Mouse (Mus musculus) MEL (cell line): Measurements from ENCODE around the gene Zfp362. TPM values are rescaled to one million over a fixed set of nuclear protein-coding genes. Genes with fewer than 3 reads are reported as not detected.
A peak's percentile ranks its signal among the peaks of the same experiment; 100 is the strongest.

Source experiments
- DNase-seq: peaks from one replicate; pipeline ENCODE4 v3.0.0; 2011; ENCODE audit warnings: low read depth, low spot score
- H3K27ac ChIP-seq: 2 replicates; pipeline ENCODE4 v1.5.1; 2012; ENCODE audit warnings: low read depth, mild to moderate bottlenecking, control low read depth, low read length, moderate library complexity; ENCODE audit not compliant: control insufficient read depth
- H3K27me3 ChIP-seq, 2 experiments: fragments of 150-350 bp in 1 of 2; sonication (generic) in 1 of 2; 2 replicates each; pipeline ENCODE4 v1.6.1; 2012; ENCODE audit warnings: low read length in 2 of 2, mild to moderate bottlenecking in 2 of 2, improper control_type of control experiment in 1 of 2, moderate library complexity in 1 of 2; ENCODE audit not compliant: insufficient read depth in 2 of 2, control insufficient read depth in 1 of 2
- H3K36me3 ChIP-seq, 2 experiments: 2 replicates each; pipeline ENCODE4 v1.6.1; 2012 to 2014; ENCODE audit warnings: low read length in 2 of 2, improper control_type of control experiment in 1 of 2, inconsistent platforms in 1 of 2, mild to moderate bottlenecking in 1 of 2; ENCODE audit not compliant: insufficient read depth in 2 of 2, control insufficient read depth in 1 of 2
- H3K4me1 ChIP-seq, 2 experiments: fragments of 150-350 bp in 1 of 2; sonication (generic) in 1 of 2; 2 replicates each; pipeline ENCODE4 v1.6.1; 2012; ENCODE audit warnings: low read length in 2 of 2, improper control_type of control experiment in 1 of 2, mild to moderate bottlenecking in 1 of 2; ENCODE audit not compliant: insufficient read depth in 2 of 2, control insufficient read depth in 1 of 2
- H3K4me3 ChIP-seq, 2 experiments: fragments of 150-350 bp in 1 of 2; sonication (generic) in 1 of 2; 2 replicates each; pipeline ENCODE4 v1.5.1; 2012; ENCODE audit warnings: low read depth in 2 of 2, low read length in 2 of 2, mild to moderate bottlenecking in 2 of 2, moderate library complexity in 2 of 2, control low read depth in 1 of 2, improper control_type of control experiment in 1 of 2; ENCODE audit not compliant: control insufficient read depth in 1 of 2, insufficient read depth in 1 of 2
- H3K79me2 ChIP-seq: 2 replicates; pipeline ENCODE4 v1.6.1; 2012; ENCODE audit warnings: mild to moderate bottlenecking, low read length, moderate library complexity; ENCODE audit not compliant: control insufficient read depth, poor library complexity, insufficient read depth
- H3K9ac ChIP-seq: 2 replicates; pipeline ENCODE4 v1.6.1; 2012; ENCODE audit warnings: low read depth, mild to moderate bottlenecking, control low read depth, low read length, moderate library complexity; ENCODE audit not compliant: control insufficient read depth, poor library complexity, severe bottlenecking
- H3K9me3 ChIP-seq: fragments of 150-350 bp; sonication (generic); replicated peaks from 2 replicates; pipeline ENCODE4 v1.6.1; 2012; ENCODE audit warnings: mild to moderate bottlenecking, low read length, improper control_type of control experiment, moderate library complexity; ENCODE audit not compliant: insufficient read depth
- BHLHE40 ChIP-seq: IDR thresholded peaks from 2 replicates; pipeline ENCODE4 v1.6.1; 2012; ENCODE audit warnings: low read depth, mild to moderate bottlenecking, inconsistent platforms, low read length, improper control_type of control experiment, borderline replicate concordance
- CHD1 ChIP-seq: IDR thresholded peaks from 2 replicates; pipeline ENCODE4 v1.6.1; 2012; ENCODE audit warnings: low read depth, mild to moderate bottlenecking, inconsistent platforms, low read length, improper control_type of control experiment
- CHD2 ChIP-seq: IDR thresholded peaks from 2 replicates; pipeline ENCODE4 v1.6.1; 2011; ENCODE audit warnings: low read length, improper control_type of control experiment
- E2F4 ChIP-seq: IDR thresholded peaks from 2 replicates; pipeline ENCODE4 v1.6.1; 2011; ENCODE audit warnings: low read depth, low read length, improper control_type of control experiment, borderline replicate concordance
- EP300 ChIP-seq, 2 experiments: IDR thresholded peaks; 2 replicates each; pipeline ENCODE4 v1.6.1; 2011; ENCODE audit warnings: improper control_type of control experiment in 2 of 2, low read length in 2 of 2, low read depth in 1 of 2, mild to moderate bottlenecking in 1 of 2
- ETS1 ChIP-seq: IDR thresholded peaks from 2 replicates; pipeline ENCODE4 v1.6.1; 2012; ENCODE audit warnings: low read depth, mild to moderate bottlenecking, inconsistent platforms, low read length, improper control_type of control experiment, moderate library complexity
- GABPA ChIP-seq: IDR thresholded peaks from 2 replicates; pipeline ENCODE4 v1.6.1; 2012; ENCODE audit warnings: low read depth, mild to moderate bottlenecking, inconsistent platforms, low read length, improper control_type of control experiment, moderate library complexity
- JUND ChIP-seq: IDR thresholded peaks from 2 replicates; pipeline ENCODE4 v1.6.1; 2011; ENCODE audit warnings: low read depth, mild to moderate bottlenecking, improper control_type of control experiment, low read length
- KAT2A ChIP-seq: conservative IDR thresholded peaks from 2 replicates; pipeline ENCODE4 v1.6.1; 2012; ENCODE audit warnings: low read depth, low read length, improper control_type of control experiment, inconsistent platforms
- MAFK ChIP-seq: IDR thresholded peaks from 2 replicates; pipeline ENCODE4 v1.6.1; 2011; ENCODE audit warnings: low read depth, mild to moderate bottlenecking, low read length, improper control_type of control experiment, borderline replicate concordance
- MAX ChIP-seq: IDR thresholded peaks from 2 replicates; pipeline ENCODE4 v1.6.1; 2011; ENCODE audit warnings: low read length, improper control_type of control experiment
- MAZ ChIP-seq: IDR thresholded peaks from 2 replicates; pipeline ENCODE4 v1.6.1; 2012; ENCODE audit warnings: low read depth, mild to moderate bottlenecking, inconsistent platforms, low read length, improper control_type of control experiment
- MEF2A ChIP-seq: IDR thresholded peaks from 2 replicates; pipeline ENCODE4 v1.6.1; 2014; ENCODE audit warnings: low read depth, mild to moderate bottlenecking, inconsistent platforms, low read length, improper control_type of control experiment; ENCODE audit not compliant: poor library complexity, insufficient replicate concordance, severe bottlenecking; ENCODE audit errors: extremely low read depth
- MXI1 ChIP-seq: IDR thresholded peaks from 2 replicates; pipeline ENCODE4 v1.6.1; 2011; ENCODE audit warnings: mild to moderate bottlenecking, low read depth, low read length, improper control_type of control experiment
- MYB ChIP-seq: IDR thresholded peaks from 2 replicates; pipeline ENCODE4 v1.6.1; 2011; ENCODE audit warnings: mild to moderate bottlenecking, low read depth, low read length, improper control_type of control experiment
- NELFE ChIP-seq: IDR thresholded peaks from 2 replicates; pipeline ENCODE4 v1.6.1; 2011; ENCODE audit warnings: low read depth, low read length, improper control_type of control experiment
- NRF1 ChIP-seq: IDR thresholded peaks from 2 replicates; pipeline ENCODE4 v1.6.1; 2014; ENCODE audit warnings: low read depth, mild to moderate bottlenecking, inconsistent platforms, low read length, improper control_type of control experiment, moderate library complexity; ENCODE audit not compliant: poor library complexity, insufficient read depth, severe bottlenecking
- POLR2A ChIP-seq, 2 experiments: IDR thresholded peaks; 2 replicates each; pipeline ENCODE4 v1.6.1; 2011 to 2012; ENCODE audit warnings: low read length in 2 of 2, mild to moderate bottlenecking in 2 of 2, control low read depth in 1 of 2, improper control_type of control experiment in 1 of 2, low read depth in 1 of 2, moderate library complexity in 1 of 2; ENCODE audit not compliant: control insufficient read depth in 1 of 2, insufficient read depth in 1 of 2, poor library complexity in 1 of 2
- POLR2AphosphoS2 ChIP-seq: IDR thresholded peaks from 2 replicates; pipeline ENCODE4 v1.6.1; 2011; ENCODE audit warnings: low read length, improper control_type of control experiment
- RAD21 ChIP-seq: IDR thresholded peaks from 2 replicates; pipeline ENCODE4 v1.6.1; 2011; ENCODE audit warnings: mild to moderate bottlenecking, low read depth, low read length, improper control_type of control experiment
- SIN3A ChIP-seq: IDR thresholded peaks from 2 replicates; pipeline ENCODE4 v1.6.1; 2012; ENCODE audit warnings: low read length, improper control_type of control experiment, inconsistent platforms
- SMC3 ChIP-seq: IDR thresholded peaks from 2 replicates; pipeline ENCODE4 v1.6.1; 2011; ENCODE audit warnings: low read depth, low read length, improper control_type of control experiment
- TBP ChIP-seq: IDR thresholded peaks from 2 replicates; pipeline ENCODE4 v1.8.0; 2011; ENCODE audit warnings: low read depth, low read length, improper control_type of control experiment
- TCF12 ChIP-seq: IDR thresholded peaks from 2 replicates; pipeline ENCODE4 v1.6.1; 2014; ENCODE audit warnings: low read depth, mild to moderate bottlenecking, inconsistent platforms, low read length, improper control_type of control experiment, moderate library complexity
- USF1 ChIP-seq: IDR thresholded peaks from 2 replicates; pipeline ENCODE4 v1.6.1; 2014; ENCODE audit warnings: low read depth, mild to moderate bottlenecking, inconsistent platforms, low read length, improper control_type of control experiment, moderate library complexity
- USF2 ChIP-seq, 2 experiments: IDR thresholded peaks; 2 replicates each; pipeline ENCODE4 v1.6.1; 2011 to 2012; ENCODE audit warnings: improper control_type of control experiment in 2 of 2, low read length in 2 of 2, borderline replicate concordance in 1 of 2, inconsistent platforms in 1 of 2, low read depth in 1 of 2, mild to moderate bottlenecking in 1 of 2; ENCODE audit not compliant: insufficient read depth in 1 of 2
- ZKSCAN1 ChIP-seq: IDR thresholded peaks from 2 replicates; pipeline ENCODE4 v1.6.1; 2012; ENCODE audit warnings: low read depth, mild to moderate bottlenecking, inconsistent platforms, low read length, improper control_type of control experiment, moderate library complexity
- ZMIZ1 ChIP-seq: IDR thresholded peaks from 2 replicates; pipeline ENCODE4 v1.6.1; 2012; ENCODE audit warnings: low read depth, mild to moderate bottlenecking, inconsistent platforms, low read length, improper control_type of control experiment, moderate library complexity
- polyA plus RNA-seq, 2 experiments: library from polyadenylated mRNA; stranded (reverse) in 1 of 2; unstranded in 1 of 2; fragments of >175 nt in 1 of 2; fragments of >200 nt in 1 of 2; gene quantifications; 2 replicates each; pipeline versions ENCODE4 v1.2.1 to v1.2.4; 2012; ENCODE audit warnings: low replicate concordance in 2 of 2, low read depth in 1 of 2; ENCODE audit not compliant: insufficient read length in 2 of 2, insufficient read depth in 1 of 2, missing spikeins in 1 of 2
- total RNA-seq: library from RNA; depleted of rRNA; stranded (reverse); fragments of 300-350 nt; gene quantifications from 2 replicates; pipeline ENCODE4 v1.2.3, GENCODE M21; 2012

Gene Zfp362
- total and polyA plus RNA-seq, 3 experiments: 2.4 to 30.1 TPM; not detected in 1

- no peaks in the 10 kb centered on the region for H3K9me3 ChIP-seq
- H3K36me3 ChIP-seq: peaks cover 2 to 21% of the 10 kb centered on the region in 2 experiments; a peak in 3 of 4 replicates
- H3K27me3 ChIP-seq: no peaks in the 10 kb centered on the region
- peaks cover 32% of the 10 kb centered on the region for H3K79me2 ChIP-seq
- H3K9ac ChIP-seq: peak overlapping the region; percentile 92
- peak overlapping the region; percentile 50 for H3K27ac ChIP-seq
- H3K4me3 ChIP-seq: peak overlapping the region; percentile 93 to 98
- peaks cover 9 to 22% of the 10 kb centered on the region in 2 experiments; a peak in 3 of 4 replicates for H3K4me1 ChIP-seq
- TF ChIP-seq USF2 (IDR thresholded peaks at IDR 0.05; ENCODE audit: borderline replicate concordance in 1 of 2, insufficient read depth in 1 of 2, low read depth in 1 of 2, low read length in 2 of 2): no peak
- peak; percentile 44; the same call in 1 of the 2 replicates for TF ChIP-seq SIN3A
- peak; percentile 7; the same call in 1 of the 2 replicates for TF ChIP-seq MXI1
- peak; percentile 64 for DNase-seq
Measured at GRCm38 (mm10) chr4:128727721-128728430, 78.0 kb downstream of the Zfp362 start.

- Histone ChIP-seq H3K79me2 (peaks cover 30% of the 10 kb centered on the region), H3K27ac (peak overlapping the region; percentile 66), H3K4me3 (peak overlapping the region; percentile 93 to 98), H3K9ac (peak overlapping the region; percentile 92), H3K4me1 (peaks cover 9 to 22% of the 10 kb centered on the region in 2 experiments; a peak in 3 of 4 replicates), H3K36me3 (peaks cover 2 to 21% of the 10 kb centered on the region in 2 experiments; a peak in 3 of 4 replicates), H3K9me3 (no peaks in the 10 kb centered on the region), H3K27me3 (no peaks in the 10 kb centered on the region)
- DNase-seq: peak; percentile 76
- TF ChIP-seq ETS1: no peak
- no peak for TF ChIP-seq ZMIZ1
- TF ChIP-seq E2F4: no peak
- no peak for TF ChIP-seq TCF12
- no peak for TF ChIP-seq MAX
- no peak for TF ChIP-seq CHD1
- TF ChIP-seq MEF2A: no peak
- no peak for TF ChIP-seq ZKSCAN1
- TF ChIP-seq MAZ: peak; percentile 63; the same call in 1 of the 2 replicates
- peak; percentile 61 for TF ChIP-seq NELFE
- TF ChIP-seq USF1: no peak
- TF ChIP-seq GABPA: no peak
- TF ChIP-seq USF2 (IDR thresholded peaks at IDR 0.05; ENCODE audit: borderline replicate concordance in 1 of 2, insufficient read depth in 1 of 2, low read depth in 1 of 2, low read length in 2 of 2): no peak
- TF ChIP-seq POLR2AphosphoS2: 0 out of 2 replicates have a peak, but pooled peaks have one; percentile 31
- no peak for TF ChIP-seq BHLHE40
- peak; percentile 24; the same call in 1 of the 2 replicates for TF ChIP-seq MXI1
- no peak for TF ChIP-seq JUND
- no peak for TF ChIP-seq KAT2A
- TF ChIP-seq EP300 (IDR thresholded peaks at IDR 0.05; ENCODE audit: low read depth in 1 of 2, low read length in 2 of 2): no peak
- peak; percentile 19; the same call in 1 of the 2 replicates for TF ChIP-seq TBP
- TF ChIP-seq POLR2A (IDR thresholded peaks at IDR 0.05; ENCODE audit: control insufficient read depth in 1 of 2, insufficient read depth in 1 of 2, low read depth in 1 of 2, low read length in 2 of 2, poor library complexity in 1 of 2): peak; percentile 40 to 80; a peak in 3 of 4 replicates
- peak; percentile 46 for TF ChIP-seq SIN3A
- no peak for TF ChIP-seq SMC3
- TF ChIP-seq NRF1: no peak
- no peak for TF ChIP-seq MAFK
- TF ChIP-seq MYB: no peak
- no peak for TF ChIP-seq CHD2
- no peak for TF ChIP-seq RAD21
Measured at GRCm38 (mm10) chr4:128727019-128727720, 78.7 kb downstream of the Zfp362 start.
